Mouse (Mus musculus) urinary bladder, postnatal 0 days (tissue): Measurements from ENCODE around the gene Pik3c2g. TPM values are rescaled to one million over a fixed set of nuclear protein-coding genes. Genes with fewer than 3 reads are reported as not detected.

Experiments used
- polyA plus RNA-seq: library from polyadenylated mRNA; unstranded; fragments of >200 nt; fragmentation: Nextera tagmentation; extraction: Ambion mirVana; gene quantifications from 2 replicates; pipeline ENCODE4 v1.2.1, GENCODE M21; 2015

Pik3c2g gene
- not detected in 2 replicates for polyA plus RNA-seq

DNA sequence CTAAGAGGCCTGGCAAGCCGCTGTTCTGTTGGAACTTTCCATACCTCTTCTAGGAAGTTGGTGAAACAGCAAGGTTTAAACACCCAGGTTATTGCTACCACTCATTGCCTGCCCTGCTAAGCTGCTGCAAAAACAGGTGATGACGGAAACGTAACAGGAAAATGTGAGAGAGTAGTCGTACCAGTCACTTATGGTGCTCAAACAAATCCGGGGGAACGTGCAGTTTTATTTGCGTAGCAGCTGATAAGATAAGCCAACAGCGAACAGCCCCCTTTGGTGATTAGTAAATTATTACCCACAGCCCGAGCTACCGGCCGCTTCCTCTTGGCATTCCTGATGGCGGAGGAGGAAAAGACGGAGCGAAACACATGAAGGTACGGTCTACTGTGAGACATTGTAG lies at the start of gene Pik3c2g:
TSS of gene Pik3c2g (plus strand) at position 330 of the 400 bp plus-strand sequence.

Other genes starting within 250 kb of the Pik3c2g start
- 0.18 TPM in 1 of 2 replicates, not detected in the other for gene Rergl, start 85.2 kb upstream of the Pik3c2g start, polyA plus RNA-seq